Mouse (Mus musculus): ENCODE results near the gene Szrd1. TPM values are rescaled to one million over a fixed set of nuclear protein-coding genes. Genes with fewer than 3 reads are reported as not detected.

Gene Szrd1
- total and polyA plus RNA-seq, 2 experiments from 2014 or later: 17.2 to 60.5 TPM

- no peak overlapping the region for H3K9ac ChIP-seq
- H3K4me1 ChIP-seq (ENCODE audit: insufficient read depth): peaks cover 7% of the 10 kb centered on the region
- no peaks in the 10 kb centered on the region for H3K9me3 ChIP-seq (ENCODE audit: low read length)
- 69% methylated on average over 18 of the region's 18 CpGs for WGBS
- no peak for TF ChIP-seq CTCF (IDR thresholded peaks at IDR 0.05; ENCODE audit: low read depth)
- peaks cover 9% of the 10 kb centered on the region; the same call in 1 of the 2 replicates for H3K36me3 ChIP-seq (ENCODE audit: insufficient read depth)
- ATAC-seq (no peak), DNase-seq (no peak)
- no peak overlapping the region for H3K4me2 ChIP-seq (ENCODE audit: low read depth)
- no peaks in the 10 kb centered on the region for H3K27me3 ChIP-seq (ENCODE audit: insufficient read depth, low read length)
- no peak overlapping the region for H3K27ac ChIP-seq (ENCODE audit: low read depth, low read length)
- no peak overlapping the region for H3K4me3 ChIP-seq (ENCODE audit: low read depth, low read length)
Measured at GRCm38 (mm10) chr4:141078510-141079137, 61.0 kb downstream of the Szrd1 start.

DNA sequence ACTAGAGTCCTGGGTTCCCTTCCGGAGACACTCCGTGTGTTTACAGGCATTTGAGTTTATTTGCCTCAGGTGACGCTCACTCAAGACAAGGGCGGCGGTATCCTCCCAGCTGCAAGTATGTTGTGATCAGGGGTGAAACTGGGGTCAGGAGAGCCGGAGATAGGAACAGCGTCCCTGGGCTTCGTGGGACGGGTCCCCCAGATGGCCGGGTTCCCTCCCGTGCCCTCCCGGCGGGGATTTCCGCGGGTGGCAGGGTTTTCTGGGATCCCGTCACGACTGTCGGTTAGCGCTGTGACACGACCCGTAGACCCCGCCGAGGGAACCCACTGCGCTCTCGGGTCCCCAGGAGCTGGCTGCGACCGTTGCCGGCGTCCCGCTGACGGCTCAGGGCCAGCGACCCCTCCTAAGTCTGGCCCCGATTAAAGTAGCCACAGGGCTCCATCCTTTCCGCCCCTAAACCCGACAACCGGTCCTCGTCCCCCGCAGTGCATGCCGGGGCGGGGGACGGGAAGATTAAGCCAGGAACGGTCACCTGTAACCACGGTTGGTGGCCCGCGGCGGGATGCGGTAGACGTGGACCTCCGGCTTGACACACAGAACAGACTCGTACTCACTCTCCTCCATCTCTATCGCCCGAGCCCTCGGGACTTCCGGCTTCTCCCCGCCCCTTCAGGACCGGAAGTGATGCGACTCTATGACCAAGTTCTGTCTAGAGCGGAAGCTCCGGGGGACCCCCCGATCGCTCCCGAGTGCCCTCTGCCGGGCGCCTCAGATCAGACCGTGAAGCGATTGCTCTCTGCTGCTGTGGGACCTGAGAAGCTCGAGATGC, 61.7 kb downstream of the Szrd1 start, which contains the start of gene Necap2:
Gene Necap2, minus strand, starts transcription at position 677 of the 829 bp plus-strand sequence.
- ATAC-seq: peak; percentile 98
- peak within 1 kb of the TSS; percentile 94 for H3K4me2 ChIP-seq (ENCODE audit: low read depth)
- H3K4me1 ChIP-seq (ENCODE audit: insufficient read depth): peaks cover 7% of the 10 kb centered on the region
- H3K36me3 ChIP-seq (ENCODE audit: insufficient read depth): peaks cover 16% of the 10 kb centered on the region
- peak; percentile 85 for TF ChIP-seq CTCF (IDR thresholded peaks at IDR 0.05; ENCODE audit: low read depth)
- H3K4me3 ChIP-seq (ENCODE audit: low read depth, low read length): peak within 1 kb of the TSS; percentile 94
- peak; percentile 97 for DNase-seq
- H3K27me3 ChIP-seq (ENCODE audit: insufficient read depth, low read length): no peaks in the 10 kb centered on the region
- H3K9ac ChIP-seq: peak within 1 kb of the TSS; percentile 96
- WGBS: 2% methylated on average over 67 of the region's 67 CpGs
- peak within 1 kb of the TSS; percentile 82 for H3K27ac ChIP-seq (ENCODE audit: low read depth, low read length)
- no peaks in the 10 kb centered on the region for H3K9me3 ChIP-seq (ENCODE audit: low read length)

- ATAC-seq: no peak
- DNase-seq: no peak
- TF ChIP-seq CTCF (IDR thresholded peaks at IDR 0.05; ENCODE audit: low read depth): no peak
- H3K4me3 ChIP-seq (ENCODE audit: low read depth, low read length): peak overlapping the region; percentile 94
- peaks cover 7% of the 10 kb centered on the region for H3K4me1 ChIP-seq (ENCODE audit: insufficient read depth)
- H3K36me3 ChIP-seq (ENCODE audit: insufficient read depth): peaks cover 24% of the 10 kb centered on the region
- H3K9ac ChIP-seq: peak overlapping the region; percentile 96
- no peak overlapping the region for H3K27ac ChIP-seq (ENCODE audit: low read depth, low read length)
- WGBS: 83% methylated on average over 17 of the region's 17 CpGs
- H3K27me3 ChIP-seq (ENCODE audit: insufficient read depth, low read length): no peaks in the 10 kb centered on the region
- peak overlapping the region; percentile 94 for H3K4me2 ChIP-seq (ENCODE audit: low read depth)
- H3K9me3 ChIP-seq (ENCODE audit: low read length): no peaks in the 10 kb centered on the region
Measured at GRCm38 (mm10) chr4:141076761-141077506, 62.6 kb downstream of the Szrd1 start.

DNA sequence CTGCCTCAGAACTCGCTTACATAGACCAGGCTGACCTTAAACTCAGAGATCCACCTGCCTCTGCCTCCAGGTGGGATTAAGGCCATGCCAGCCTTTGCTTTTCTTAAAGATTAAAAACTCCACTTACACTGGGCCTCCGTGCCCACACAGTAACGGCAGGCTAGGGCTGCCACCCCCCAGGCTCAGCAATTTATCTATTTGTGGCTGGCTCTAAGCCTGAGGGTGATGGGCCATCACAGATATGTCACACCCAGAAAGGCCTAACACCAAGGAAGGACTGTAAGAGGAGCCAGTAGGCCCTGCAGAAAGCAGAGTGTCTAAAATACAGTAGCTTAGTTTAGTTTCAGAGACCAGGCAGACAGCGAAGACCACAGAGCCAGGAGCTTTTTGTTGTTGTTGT, 65.5 kb downstream of the Szrd1 start:
- Histone ChIP-seq H3K27me3 (ENCODE audit: insufficient read depth, low read length) (no peaks in the 10 kb centered on the region), H3K9ac (no peak overlapping the region), H3K4me1 (ENCODE audit: insufficient read depth) (peaks cover 7% of the 10 kb centered on the region), H3K36me3 (ENCODE audit: insufficient read depth) (peaks cover 51% of the 10 kb centered on the region), H3K9me3 (ENCODE audit: low read length) (no peaks in the 10 kb centered on the region), H3K4me3 (ENCODE audit: low read depth, low read length) (no peak overlapping the region), H3K4me2 (ENCODE audit: low read depth) (no peak overlapping the region), H3K27ac (ENCODE audit: low read depth, low read length) (no peak overlapping the region)
- WGBS: 92% methylated on average over 4 of the region's 4 CpGs
- DNase-seq (no peak), ATAC-seq (no peak)
- no peak for TF ChIP-seq CTCF (IDR thresholded peaks at IDR 0.05; ENCODE audit: low read depth)

GRCm38 (mm10) chr4:141073661-141074060, 65.9 kb downstream of the Szrd1 start:
- Histone ChIP-seq H3K36me3 (ENCODE audit: insufficient read depth) (peaks cover 56% of the 10 kb centered on the region), H3K9ac (no peak overlapping the region), H3K4me2 (ENCODE audit: low read depth) (no peak overlapping the region), H3K27ac (ENCODE audit: low read depth, low read length) (no peak overlapping the region), H3K9me3 (ENCODE audit: low read length) (no peaks in the 10 kb centered on the region), H3K27me3 (ENCODE audit: insufficient read depth, low read length) (no peaks in the 10 kb centered on the region), H3K4me3 (ENCODE audit: low read depth, low read length) (no peak overlapping the region), H3K4me1 (ENCODE audit: insufficient read depth) (peaks cover 7% of the 10 kb centered on the region)
- DNase-seq: no peak
- 77% methylated on average over 9 of the region's 9 CpGs for WGBS
- ATAC-seq: no peak
- no peak for TF ChIP-seq CTCF (IDR thresholded peaks at IDR 0.05; ENCODE audit: low read depth)

DNA sequence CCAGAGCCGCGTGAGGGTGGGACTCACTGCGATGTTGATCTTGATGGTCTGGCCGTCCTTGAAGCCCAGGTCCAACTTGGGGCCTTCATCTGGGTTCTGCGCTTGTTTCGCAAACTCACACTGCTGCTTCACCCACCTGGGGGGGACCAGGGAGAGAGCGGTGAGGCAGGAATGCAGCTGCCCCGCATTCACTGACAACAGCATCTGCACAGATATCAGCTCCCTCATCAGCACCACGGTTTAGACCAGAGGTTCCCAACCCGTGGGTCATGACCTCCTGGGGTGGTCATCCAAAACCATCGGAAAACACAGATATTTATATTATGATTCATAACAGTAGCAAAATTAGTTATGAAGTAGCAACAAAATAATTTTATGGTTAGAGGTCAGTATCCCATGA, 67.1 kb downstream of the Szrd1 start:
- Histone ChIP-seq H3K9ac (no peak overlapping the region), H3K4me3 (ENCODE audit: low read depth, low read length) (no peak overlapping the region), H3K36me3 (ENCODE audit: insufficient read depth) (peaks cover 67% of the 10 kb centered on the region), H3K9me3 (ENCODE audit: low read length) (no peaks in the 10 kb centered on the region), H3K4me2 (ENCODE audit: low read depth) (no peak overlapping the region), H3K27ac (ENCODE audit: low read depth, low read length) (no peak overlapping the region), H3K27me3 (ENCODE audit: insufficient read depth, low read length) (no peaks in the 10 kb centered on the region), H3K4me1 (ENCODE audit: insufficient read depth) (peaks cover 7% of the 10 kb centered on the region)
- ATAC-seq: no peak
- WGBS: 97% methylated on average over 11 of the region's 11 CpGs
- no peak for TF ChIP-seq CTCF (IDR thresholded peaks at IDR 0.05; ENCODE audit: low read depth)
- DNase-seq: no peak
